Mouse (Mus musculus): ENCODE measurements around the gene Gaa. TPM values are rescaled to one million over a fixed set of nuclear protein-coding genes. Genes with fewer than 3 reads are reported as not detected.
A peak's percentile ranks its signal among the peaks of the same experiment; 100 is the strongest.

Gaa gene
- polyA plus RNA-seq (2014; fragmentation: Nextera tagmentation; extraction: Ambion mirVana): 12.6 and 15.3 TPM in 2 replicates

GRCm38 (mm10) chr11:119267768-119268556 lies at the start of gene Gaa:
Gene Gaa, plus strand, starts transcription at chr11:119267887.
- 5% methylated on average over 52 of the region's 52 CpGs for WGBS
- no peak within 1 kb of the TSS for H3K27ac ChIP-seq (ENCODE audit: low read depth, low read length)

GRCm38 (mm10) chr11:119219816-119220465 lies 47.7 kb upstream of the Gaa start:
- H3K4me2 ChIP-seq (replicated peaks; ENCODE audit: low read depth, low read length): peak overlapping the region; percentile 14; the same call in 1 of the 2 replicates
- peaks cover 28% of the 10 kb centered on the region for H3K4me1 ChIP-seq (replicated peaks; ENCODE audit: control insufficient read depth, insufficient read depth, low read length)
- DNase-seq (ENCODE audit: low spot score) (no peak), ATAC-seq (ENCODE audit: low FRiP score) (no peak)
- H3K9me3 ChIP-seq (ENCODE audit: control insufficient read depth, low read length): no peaks in the 10 kb centered on the region
- no peaks in the 10 kb centered on the region; the same call in 1 of the 2 replicates for H3K27me3 ChIP-seq (ENCODE audit: control insufficient read depth, insufficient read depth, low read length)
- H3K9ac ChIP-seq (ENCODE audit: low read depth, low read length): peak overlapping the region; percentile 31; the same call in 1 of the 2 replicates
- WGBS: 12% methylated on average over 17 of the region's 17 CpGs
- H3K4me3 ChIP-seq (ENCODE audit: low read depth, low read length): no peak overlapping the region
- H3K36me3 ChIP-seq (ENCODE audit: control insufficient read depth, insufficient read depth, low read length): no peaks in the 10 kb centered on the region
- H3K27ac ChIP-seq (ENCODE audit: low read depth, low read length): peak overlapping the region; percentile 36; the same call in 1 of the 2 replicates

More at GRCm38 (mm10) chr11:119267768-119268556, at the start of gene Gaa:
- Histone ChIP-seq H3K9ac (ENCODE audit: low read depth, low read length) (peak within 1 kb of the TSS; percentile 60), H3K4me3 (ENCODE audit: low read depth, low read length) (peak within 1 kb of the TSS; percentile 57), H3K4me1 (replicated peaks; ENCODE audit: control insufficient read depth, insufficient read depth, low read length) (peaks cover 8% of the 10 kb centered on the region; the same call in 1 of the 2 replicates), H3K9me3 (ENCODE audit: control insufficient read depth, low read length) (no peaks in the 10 kb centered on the region), H3K27me3 (ENCODE audit: control insufficient read depth, insufficient read depth, low read length) (no peaks in the 10 kb centered on the region), H3K4me2 (replicated peaks; ENCODE audit: low read depth, low read length) (peak within 1 kb of the TSS; percentile 89), H3K36me3 (ENCODE audit: control insufficient read depth, insufficient read depth, low read length) (no peaks in the 10 kb centered on the region)
- DNase-seq (ENCODE audit: low spot score) (peak; percentile 99), ATAC-seq (ENCODE audit: low FRiP score) (peak; percentile 69)

- 32% methylated on average over 10 of the region's 11 CpGs for WGBS
- Histone ChIP-seq H3K9me3 (ENCODE audit: control insufficient read depth, low read length) (no peaks in the 10 kb centered on the region), H3K4me3 (ENCODE audit: low read depth, low read length) (no peak overlapping the region), H3K4me1 (replicated peaks; ENCODE audit: control insufficient read depth, insufficient read depth, low read length) (peaks cover 21% of the 10 kb centered on the region), H3K27me3 (ENCODE audit: control insufficient read depth, insufficient read depth, low read length) (no peaks in the 10 kb centered on the region), H3K9ac (ENCODE audit: low read depth, low read length) (no peak overlapping the region), H3K36me3 (ENCODE audit: control insufficient read depth, insufficient read depth, low read length) (no peaks in the 10 kb centered on the region), H3K27ac (ENCODE audit: low read depth, low read length) (no peak overlapping the region), H3K4me2 (replicated peaks; ENCODE audit: low read depth, low read length) (no peak overlapping the region)
- DNase-seq (ENCODE audit: low spot score): no peak
- ATAC-seq (ENCODE audit: low FRiP score): no peak
These were observed 45.7 kb upstream of the Gaa start for GRCm38 (mm10) chr11:119221812-119222510.

- Histone ChIP-seq H3K9me3 (ENCODE audit: control insufficient read depth, low read length) (no peaks in the 10 kb centered on the region), H3K4me2 (replicated peaks; ENCODE audit: low read depth, low read length) (no peak overlapping the region), H3K27ac (ENCODE audit: low read depth, low read length) (0 out of 2 replicates have a peak overlapping the region, but pooled peaks have one; percentile 30), H3K9ac (ENCODE audit: low read depth, low read length) (no peak overlapping the region), H3K36me3 (ENCODE audit: control insufficient read depth, insufficient read depth, low read length) (no peaks in the 10 kb centered on the region), H3K27me3 (ENCODE audit: control insufficient read depth, insufficient read depth, low read length) (no peaks in the 10 kb centered on the region), H3K4me3 (ENCODE audit: low read depth, low read length) (no peak overlapping the region), H3K4me1 (replicated peaks; ENCODE audit: control insufficient read depth, insufficient read depth, low read length) (peaks cover 27% of the 10 kb centered on the region)
- no peak for DNase-seq (ENCODE audit: low spot score)
- WGBS: 82% methylated on average over 20 of the region's 20 CpGs
- ATAC-seq (ENCODE audit: low FRiP score): no peak
These were observed 44.4 kb upstream of the Gaa start for GRCm38 (mm10) chr11:119223124-119223890.

GRCm38 (mm10) chr11:119224926-119225325 lies 42.8 kb upstream of the Gaa start:
- 95% methylated on average over 6 of the region's 6 CpGs for WGBS
- no peak overlapping the region for H3K27ac ChIP-seq (ENCODE audit: low read depth, low read length)
- DNase-seq (ENCODE audit: low spot score) (no peak), ATAC-seq (ENCODE audit: low FRiP score) (no peak)
- H3K9me3 ChIP-seq (ENCODE audit: control insufficient read depth, low read length): no peaks in the 10 kb centered on the region
- no peak overlapping the region for H3K4me3 ChIP-seq (ENCODE audit: low read depth, low read length)
- H3K4me2 ChIP-seq (replicated peaks; ENCODE audit: low read depth, low read length): no peak overlapping the region
- H3K9ac ChIP-seq (ENCODE audit: low read depth, low read length): no peak overlapping the region
- no peaks in the 10 kb centered on the region for H3K36me3 ChIP-seq (ENCODE audit: control insufficient read depth, insufficient read depth, low read length)
- peaks cover 24% of the 10 kb centered on the region for H3K4me1 ChIP-seq (replicated peaks; ENCODE audit: control insufficient read depth, insufficient read depth, low read length)
- no peaks in the 10 kb centered on the region for H3K27me3 ChIP-seq (ENCODE audit: control insufficient read depth, insufficient read depth, low read length)

GRCm38 (mm10) chr11:119225634-119226033 lies 42.1 kb upstream of the Gaa start:
- H3K9me3 ChIP-seq (ENCODE audit: control insufficient read depth, low read length): no peaks in the 10 kb centered on the region
- H3K4me2 ChIP-seq (replicated peaks; ENCODE audit: low read depth, low read length): no peak overlapping the region; the same call in 1 of the 2 replicates
- H3K9ac ChIP-seq (ENCODE audit: low read depth, low read length): no peak overlapping the region; the same call in 1 of the 2 replicates
- DNase-seq (ENCODE audit: low spot score) (no peak), ATAC-seq (ENCODE audit: low FRiP score) (no peak)
- no peak overlapping the region for H3K4me3 ChIP-seq (ENCODE audit: low read depth, low read length)
- no peaks in the 10 kb centered on the region for H3K27me3 ChIP-seq (ENCODE audit: control insufficient read depth, insufficient read depth, low read length)
- no peaks in the 10 kb centered on the region for H3K36me3 ChIP-seq (ENCODE audit: control insufficient read depth, insufficient read depth, low read length)
- H3K27ac ChIP-seq (ENCODE audit: low read depth, low read length): no peak overlapping the region
- peaks cover 19% of the 10 kb centered on the region for H3K4me1 ChIP-seq (replicated peaks; ENCODE audit: control insufficient read depth, insufficient read depth, low read length)
- 67% methylated on average over 9 of the region's 9 CpGs for WGBS

GRCm38 (mm10) chr11:119227591-119227990 lies 40.1 kb upstream of the Gaa start:
- Histone ChIP-seq H3K9ac (ENCODE audit: low read depth, low read length) (peak overlapping the region; percentile 93), H3K36me3 (ENCODE audit: control insufficient read depth, insufficient read depth, low read length) (no peaks in the 10 kb centered on the region), H3K9me3 (ENCODE audit: control insufficient read depth, low read length) (no peaks in the 10 kb centered on the region), H3K27me3 (ENCODE audit: control insufficient read depth, insufficient read depth, low read length) (no peaks in the 10 kb centered on the region), H3K27ac (ENCODE audit: low read depth, low read length) (no peak overlapping the region; the same call in 1 of the 2 replicates), H3K4me1 (replicated peaks; ENCODE audit: control insufficient read depth, insufficient read depth, low read length) (peaks cover 16% of the 10 kb centered on the region), H3K4me2 (replicated peaks; ENCODE audit: low read depth, low read length) (peak overlapping the region; percentile 89), H3K4me3 (ENCODE audit: low read depth, low read length) (peak overlapping the region; percentile 81)
- DNase-seq (ENCODE audit: low spot score): peak; percentile 29
- ATAC-seq (ENCODE audit: low FRiP score): no peak
- 5% methylated on average over 12 of the region's 12 CpGs for WGBS
